In genomic region chr7:78397215-78397614, GRCm38 (mm10) we compare ENCODE assay signal across 23 mouse cellular contexts.
A peak's percentile ranks its signal among the peaks of the same experiment; 100 is the strongest.
DNase-seq lines count a peak whose midpoint lies in the region; ATAC-seq lines count a peak whose summit lies in the region.
"Had no signal": no experiment of that assay in that cellular context is flagged by ENCODE, and none has a peak within 500 bp of the region (broad histone marks: within the 10 kb centered on the region; RNA-seq: fewer than 3 reads in every experiment).

No protein-coding gene starts in this region.

- intact Hi-C loops in left cerebral cortex, postnatal 4 days (cut with DNase I): no loop called here

- DNase-seq in frontal cortex, postnatal 25 days (ENCODE audit: low spot score in 2 of 2): no peak
- DNase-seq in left cerebral cortex, adult 11 months (ENCODE audit: low spot score): peak; percentile 34
- no peak for DNase-seq in left cerebral cortex, postnatal 4 days
- peak; percentile 58 for DNase-seq in right cerebral cortex, adult 18-20 months
- DNase-seq in right cerebral cortex, postnatal 14 days: no peak
- peak; percentile 75 for DNase-seq in telencephalon, adult 2 months (ENCODE audit: low read depth, low spot score)
- DNase-seq: adrenal gland, postnatal 10 days; cerebellum, adult 11-12 months; cerebellum, adult 9-10 months; cerebellum, postnatal 25 days; gastrocnemius, postnatal 14 days; heart, adult 2 months; heart, postnatal 14 days had no signal

- H3K27ac ChIP-seq in midbrain, embryonic 15.5 days: no peak overlapping the region
- H3K27ac ChIP-seq: embryonic facial prominence, embryonic 15.5 days; forebrain, embryonic 10.5 days; heart, adult 2 months; heart, embryonic 15.5 days; hindbrain, embryonic 13.5 days; hindbrain, postnatal 0 days had no signal

- H3K4me2 ChIP-seq in midbrain, embryonic 15.5 days: no peak overlapping the region
- H3K4me2 ChIP-seq: embryonic facial prominence, embryonic 15.5 days; heart, embryonic 11.5 days; heart, embryonic 15.5 days; hindbrain, embryonic 13.5 days had no signal

- no peak overlapping the region for H3K4me3 ChIP-seq in midbrain, embryonic 15.5 days
- H3K4me3 ChIP-seq: embryonic facial prominence, embryonic 15.5 days; erythroblast, embryonic 14.5 days; forebrain, embryonic 10.5 days; heart, adult 2 months; heart, embryonic 15.5 days; hindbrain, embryonic 13.5 days had no signal

- no peak overlapping the region for H3K9ac ChIP-seq in midbrain, embryonic 15.5 days
- H3K9ac ChIP-seq: embryonic facial prominence, embryonic 15.5 days; heart, embryonic 15.5 days; hindbrain, embryonic 13.5 days had no signal

- H3K9me3 ChIP-seq in midbrain, embryonic 15.5 days: no peaks in the 10 kb centered on the region
- H3K9me3 ChIP-seq: embryonic facial prominence, embryonic 15.5 days; heart, embryonic 15.5 days had no signal

- no peaks in the 10 kb centered on the region for H3K27me3 ChIP-seq in midbrain, embryonic 15.5 days (replicated peaks)
- H3K27me3 ChIP-seq: embryonic facial prominence, embryonic 15.5 days; heart, embryonic 15.5 days; hindbrain, embryonic 13.5 days had no signal

- 87% methylated on average over 4 of the region's 4 CpGs for WGBS in midbrain, embryonic 15.5 days

- no peaks in the 10 kb centered on the region for H3K4me1 ChIP-seq in midbrain, embryonic 15.5 days
- H3K4me1 ChIP-seq: embryonic facial prominence, embryonic 15.5 days; forebrain, embryonic 10.5 days; heart, embryonic 15.5 days had no signal

- peak; percentile 81 for ATAC-seq in frontal cortex, adult (ENCODE audit: low TSS enrichment)
- no peak for ATAC-seq in midbrain, embryonic 15.5 days (replicated peaks)
- ATAC-seq: forebrain, embryonic 14.5 days; hindbrain, postnatal 0 days had no signal

- H3K36me3 ChIP-seq in midbrain, embryonic 15.5 days (replicated peaks): no peaks in the 10 kb centered on the region
- H3K36me3 ChIP-seq: embryonic facial prominence, embryonic 15.5 days; forebrain, embryonic 10.5 days; heart, embryonic 15.5 days; hindbrain, embryonic 13.5 days had no signal

Comparison
In these comparisons a context has a peak if more than half of its experiments do, and no peak if none do; other contexts are left out.
1. DNase-seq: peak in left cerebral cortex, adult 11 months (single experiment), right cerebral cortex, adult 18-20 months (single experiment) and telencephalon, adult 2 months (single experiment); none in frontal cortex, postnatal 25 days (0 of 2), left cerebral cortex, postnatal 4 days (single experiment) and right cerebral cortex, postnatal 14 days (single experiment).